Mouse (Mus musculus): ENCODE data around the gene Lpcat2. TPM values are rescaled to one million over a fixed set of nuclear protein-coding genes. Genes with fewer than 3 reads are reported as not detected.

Gene Lpcat2
- polyA plus RNA-seq, 1 experiment from 2014 or later = 3.4 TPM

DNA sequence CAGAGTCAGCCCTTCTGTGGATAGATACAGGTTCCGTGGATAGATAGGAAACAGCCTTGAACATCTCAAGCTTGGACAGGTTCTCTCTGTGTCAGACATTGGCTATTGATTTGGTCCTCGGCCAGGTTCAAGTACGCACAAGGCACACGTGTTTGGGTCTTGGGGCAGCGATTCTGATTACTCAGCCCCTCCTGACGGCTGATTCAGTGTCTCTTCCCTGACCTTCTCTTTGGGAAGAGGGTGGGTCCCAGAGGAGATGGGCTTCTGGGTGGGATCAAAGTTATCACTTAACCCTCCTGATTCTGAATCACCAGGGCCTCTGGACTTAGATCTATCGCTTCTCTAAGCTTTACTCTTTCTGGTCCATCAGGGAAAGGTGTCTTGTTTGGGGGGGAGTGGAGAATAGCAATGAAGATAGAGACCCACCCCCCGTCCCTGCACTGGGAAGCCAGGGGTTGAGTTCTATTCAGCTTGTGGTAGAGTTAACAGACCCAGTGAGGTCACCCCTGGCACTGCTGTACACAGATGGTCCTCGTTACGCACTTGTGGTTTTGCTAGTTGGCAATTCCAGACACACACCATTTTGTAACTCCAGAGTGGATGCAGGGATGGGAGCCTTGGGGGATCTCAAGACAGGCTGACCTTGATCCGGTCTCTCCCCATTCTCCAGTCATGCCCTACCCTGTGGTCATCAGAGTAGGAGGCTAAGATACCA lies 20.2 kb upstream of the Lpcat2 start:
- H3K4me2 ChIP-seq = no peak overlapping the region
- no peak overlapping the region for H3K27ac ChIP-seq
- no peaks in the 10 kb centered on the region for H3K9me3 ChIP-seq (replicated peaks)
- DNase-seq = no peak
- no peak overlapping the region for H3K9ac ChIP-seq
- 61% methylated on average over 11 of the region's 11 CpGs for WGBS (ENCODE audit: insufficient replicate concordance)
- no peak for ATAC-seq (ENCODE audit: low read depth)
- no peaks in the 10 kb centered on the region for H3K4me1 ChIP-seq (replicated peaks)
- no peak overlapping the region for H3K4me3 ChIP-seq (replicated peaks)
- H3K36me3 ChIP-seq = no peaks in the 10 kb centered on the region
- H3K27me3 ChIP-seq = no peaks in the 10 kb centered on the region

GRCm38 (mm10) chr8:92835901-92836300 lies 19.2 kb upstream of the Lpcat2 start:
- H3K9ac ChIP-seq = no peak overlapping the region
- 84% methylated on average over 11 of the region's 11 CpGs for WGBS (ENCODE audit: insufficient replicate concordance)
- no peaks in the 10 kb centered on the region for H3K9me3 ChIP-seq (replicated peaks)
- no peaks in the 10 kb centered on the region for H3K36me3 ChIP-seq
- ATAC-seq (ENCODE audit: low read depth) (no peak), DNase-seq (no peak)
- H3K4me3 ChIP-seq (replicated peaks) = no peak overlapping the region
- H3K27me3 ChIP-seq = no peaks in the 10 kb centered on the region
- H3K27ac ChIP-seq = no peak overlapping the region
- H3K4me2 ChIP-seq = no peak overlapping the region
- no peaks in the 10 kb centered on the region for H3K4me1 ChIP-seq (replicated peaks)

- H3K4me3 ChIP-seq (replicated peaks) = no peak overlapping the region
- no peak overlapping the region for H3K27ac ChIP-seq
- no peaks in the 10 kb centered on the region for H3K4me1 ChIP-seq (replicated peaks)
- H3K9ac ChIP-seq = no peak overlapping the region
- H3K4me2 ChIP-seq = no peak overlapping the region
- H3K9me3 ChIP-seq (replicated peaks) = no peaks in the 10 kb centered on the region
- no peak for DNase-seq
- 57% methylated on average over 3 of the region's 3 CpGs for WGBS (ENCODE audit: insufficient replicate concordance)
- no peaks in the 10 kb centered on the region for H3K27me3 ChIP-seq
- no peak for ATAC-seq (ENCODE audit: low read depth)
- no peaks in the 10 kb centered on the region for H3K36me3 ChIP-seq
Observed at GRCm38 (mm10) chr8:92838616-92839015, 16.5 kb upstream of the Lpcat2 start.

DNA sequence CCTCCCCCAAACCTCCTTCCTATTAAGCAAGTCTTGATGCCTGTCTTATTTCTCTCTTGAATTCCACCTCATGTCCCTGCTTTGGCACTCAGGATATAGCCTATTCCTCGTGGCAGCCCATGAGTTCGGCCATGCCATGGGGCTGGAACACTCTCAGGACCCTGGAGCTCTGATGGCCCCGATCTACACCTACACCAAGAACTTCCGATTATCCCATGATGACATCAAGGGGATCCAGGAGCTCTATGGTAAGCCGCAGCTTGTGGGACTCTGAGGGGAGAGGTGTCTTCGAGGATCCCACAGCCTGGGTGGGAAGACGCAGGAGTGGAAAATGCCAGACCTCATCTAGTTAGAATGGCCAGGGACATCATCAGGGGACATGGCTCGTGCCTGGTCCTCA lies 16.0 kb upstream of the Lpcat2 start:
- 69% methylated on average over 8 of the region's 8 CpGs for WGBS (ENCODE audit: insufficient replicate concordance)
- no peak overlapping the region for H3K4me2 ChIP-seq
- ATAC-seq (ENCODE audit: low read depth) (no peak), DNase-seq (no peak)
- H3K4me3 ChIP-seq (replicated peaks) = no peak overlapping the region
- no peaks in the 10 kb centered on the region for H3K36me3 ChIP-seq
- H3K27ac ChIP-seq = no peak overlapping the region
- H3K27me3 ChIP-seq = no peaks in the 10 kb centered on the region
- H3K9me3 ChIP-seq (replicated peaks) = no peaks in the 10 kb centered on the region
- H3K4me1 ChIP-seq (replicated peaks) = no peaks in the 10 kb centered on the region
- no peak overlapping the region for H3K9ac ChIP-seq

- H3K9me3 ChIP-seq (replicated peaks) = no peaks in the 10 kb centered on the region
- WGBS (ENCODE audit: insufficient replicate concordance) = 85% methylated on average over 7 of the region's 7 CpGs
- H3K36me3 ChIP-seq = no peaks in the 10 kb centered on the region
- no peaks in the 10 kb centered on the region for H3K4me1 ChIP-seq (replicated peaks)
- H3K4me3 ChIP-seq (replicated peaks) = no peak overlapping the region
- no peak for ATAC-seq (ENCODE audit: low read depth)
- no peak overlapping the region for H3K9ac ChIP-seq
- H3K4me2 ChIP-seq = no peak overlapping the region
- no peak overlapping the region for H3K27ac ChIP-seq
- DNase-seq = no peak
- H3K27me3 ChIP-seq = no peaks in the 10 kb centered on the region
Observed at GRCm38 (mm10) chr8:92839876-92840275, 15.3 kb upstream of the Lpcat2 start.

DNA sequence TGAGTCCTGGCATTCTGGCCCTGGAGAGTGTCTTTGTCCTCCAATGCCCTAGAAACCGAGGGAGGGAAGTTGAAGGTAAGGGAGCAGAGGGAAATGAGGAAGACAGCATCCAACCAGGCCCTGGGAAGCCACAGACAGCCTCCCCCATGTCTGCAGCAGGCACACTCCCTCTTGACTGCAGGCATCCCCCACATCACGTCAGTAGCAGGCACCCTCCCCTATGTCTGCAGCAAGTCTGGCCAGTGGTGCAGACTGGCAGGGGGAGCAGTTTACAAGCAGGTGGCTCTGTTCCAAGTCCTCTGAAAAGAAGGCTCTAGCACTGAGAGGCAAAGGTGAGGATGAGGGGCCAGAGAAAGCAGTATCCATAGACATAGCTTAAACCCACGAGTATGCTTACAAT lies 8.5 kb upstream of the Lpcat2 start:
- no peak for DNase-seq
- ATAC-seq (ENCODE audit: low read depth) = no peak
- H3K9me3 ChIP-seq (replicated peaks) = no peaks in the 10 kb centered on the region
- H3K36me3 ChIP-seq = no peaks in the 10 kb centered on the region
- H3K4me2 ChIP-seq = no peak overlapping the region
- H3K27ac ChIP-seq = no peak overlapping the region
- no peak overlapping the region for H3K9ac ChIP-seq
- H3K4me1 ChIP-seq (replicated peaks) = peaks cover 13% of the 10 kb centered on the region; the same call in 1 of the 2 replicates
- H3K27me3 ChIP-seq = no peaks in the 10 kb centered on the region
- H3K4me3 ChIP-seq (replicated peaks) = no peak overlapping the region
- 15% methylated on average over 3 of the region's 3 CpGs for WGBS (ENCODE audit: insufficient replicate concordance)

GRCm38 (mm10) chr8:92847299-92847698 lies 7.8 kb upstream of the Lpcat2 start:
- Histone ChIP-seq H3K36me3 (no peaks in the 10 kb centered on the region), H3K4me2 (no peak overlapping the region), H3K9ac (no peak overlapping the region), H3K4me1 (replicated peaks) (peaks cover 13% of the 10 kb centered on the region; the same call in 1 of the 2 replicates), H3K27ac (no peak overlapping the region), H3K4me3 (replicated peaks) (no peak overlapping the region), H3K27me3 (no peaks in the 10 kb centered on the region), H3K9me3 (replicated peaks) (no peaks in the 10 kb centered on the region)
- DNase-seq = no peak
- 12% methylated on average over 9 of the region's 9 CpGs for WGBS (ENCODE audit: insufficient replicate concordance)
- ATAC-seq (ENCODE audit: low read depth) = no peak; the same call in 1 of the 2 replicates

GRCm38 (mm10) chr8:92849261-92849660 lies 5.9 kb upstream of the Lpcat2 start:
- DNase-seq (no peak), ATAC-seq (ENCODE audit: low read depth) (no peak)
- no peak overlapping the region for H3K4me3 ChIP-seq (replicated peaks)
- H3K9me3 ChIP-seq (replicated peaks) = no peaks in the 10 kb centered on the region
- no peaks in the 10 kb centered on the region for H3K36me3 ChIP-seq
- peaks cover 13% of the 10 kb centered on the region; the same call in 1 of the 2 replicates for H3K4me1 ChIP-seq (replicated peaks)
- H3K9ac ChIP-seq = no peak overlapping the region
- WGBS (ENCODE audit: insufficient replicate concordance) = 49% methylated on average over 6 of the region's 6 CpGs
- H3K27me3 ChIP-seq = peaks cover 12% of the 10 kb centered on the region
- no peak overlapping the region for H3K27ac ChIP-seq
- H3K4me2 ChIP-seq = no peak overlapping the region

- Histone ChIP-seq H3K9ac (no peak overlapping the region), H3K4me2 (no peak overlapping the region), H3K4me1 (replicated peaks) (peaks cover 15% of the 10 kb centered on the region), H3K36me3 (no peaks in the 10 kb centered on the region), H3K9me3 (replicated peaks) (no peaks in the 10 kb centered on the region), H3K27ac (no peak overlapping the region), H3K4me3 (replicated peaks) (no peak overlapping the region), H3K27me3 (peaks cover 21% of the 10 kb centered on the region)
- DNase-seq = no peak
- 62% methylated on average over 4 of the region's 4 CpGs for WGBS (ENCODE audit: insufficient replicate concordance)
- no peak for ATAC-seq (ENCODE audit: low read depth)
Observed at GRCm38 (mm10) chr8:92850239-92850638, 4.9 kb upstream of the Lpcat2 start.

- peaks cover 20% of the 10 kb centered on the region for H3K4me1 ChIP-seq (replicated peaks)
- DNase-seq (no peak), ATAC-seq (ENCODE audit: low read depth) (no peak)
- H3K4me2 ChIP-seq = no peak overlapping the region
- H3K27me3 ChIP-seq = peaks cover 32% of the 10 kb centered on the region
- no peaks in the 10 kb centered on the region for H3K9me3 ChIP-seq (replicated peaks)
- H3K4me3 ChIP-seq (replicated peaks) = no peak overlapping the region
- H3K9ac ChIP-seq = no peak overlapping the region
- WGBS (ENCODE audit: insufficient replicate concordance) = 68% methylated on average over 3 of the region's 3 CpGs
- H3K36me3 ChIP-seq = no peaks in the 10 kb centered on the region
- no peak overlapping the region for H3K27ac ChIP-seq
Observed at GRCm38 (mm10) chr8:92851381-92851780, 3.8 kb upstream of the Lpcat2 start.

DNA sequence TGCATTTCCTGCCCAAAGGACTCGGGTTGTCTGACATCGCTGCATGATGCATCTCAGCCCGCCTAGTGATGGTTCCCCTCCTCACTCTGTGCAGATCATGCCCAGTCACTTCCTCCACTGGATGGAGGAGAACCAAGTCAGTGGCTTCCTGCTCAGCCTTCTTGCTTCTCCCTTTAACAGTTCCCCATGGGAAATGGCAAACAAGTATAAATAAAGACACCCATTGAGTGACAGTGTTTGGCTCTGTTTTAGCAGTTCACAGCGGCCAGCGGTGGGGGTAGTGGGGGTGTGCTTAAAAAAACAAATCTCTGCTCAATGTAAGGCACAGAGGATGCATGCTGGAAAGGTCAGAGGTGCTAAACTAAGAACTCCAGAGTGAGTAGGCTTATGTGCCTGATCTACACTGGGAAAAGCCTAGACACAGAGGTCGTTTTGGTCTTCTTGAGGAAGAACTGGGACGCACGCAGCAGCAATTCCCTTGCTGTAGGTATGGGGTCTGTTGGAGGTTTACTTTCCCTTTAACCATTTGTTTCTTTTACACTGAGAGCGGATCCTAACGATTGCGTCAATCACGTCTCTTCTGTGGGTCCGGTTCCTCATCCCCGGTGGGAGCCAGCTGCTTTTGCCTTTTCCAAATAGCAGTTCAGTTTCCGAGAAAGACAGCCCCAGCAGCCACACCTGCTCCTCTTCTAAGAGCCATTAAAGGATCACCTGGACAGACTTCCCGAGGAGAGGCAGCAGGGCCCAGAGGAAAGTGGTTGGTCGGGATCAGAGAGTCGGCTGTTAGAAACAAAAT lies 1.8 kb upstream of the Lpcat2 start:
- H3K36me3 ChIP-seq = no peaks in the 10 kb centered on the region
- no peak overlapping the region for H3K4me2 ChIP-seq
- H3K9me3 ChIP-seq (replicated peaks) = no peaks in the 10 kb centered on the region
- DNase-seq = no peak
- H3K4me3 ChIP-seq (replicated peaks) = no peak overlapping the region
- peaks cover 8% of the 10 kb centered on the region for H3K4me1 ChIP-seq (replicated peaks)
- H3K27me3 ChIP-seq = peaks cover 32% of the 10 kb centered on the region
- H3K9ac ChIP-seq = no peak overlapping the region
- H3K27ac ChIP-seq = no peak overlapping the region
- WGBS (ENCODE audit: insufficient replicate concordance) = 34% methylated on average over 18 of the region's 18 CpGs
- no peak for ATAC-seq (ENCODE audit: low read depth)

All from liver, embryonic 13.5 days (tissue).